In the genomic region with DNA sequence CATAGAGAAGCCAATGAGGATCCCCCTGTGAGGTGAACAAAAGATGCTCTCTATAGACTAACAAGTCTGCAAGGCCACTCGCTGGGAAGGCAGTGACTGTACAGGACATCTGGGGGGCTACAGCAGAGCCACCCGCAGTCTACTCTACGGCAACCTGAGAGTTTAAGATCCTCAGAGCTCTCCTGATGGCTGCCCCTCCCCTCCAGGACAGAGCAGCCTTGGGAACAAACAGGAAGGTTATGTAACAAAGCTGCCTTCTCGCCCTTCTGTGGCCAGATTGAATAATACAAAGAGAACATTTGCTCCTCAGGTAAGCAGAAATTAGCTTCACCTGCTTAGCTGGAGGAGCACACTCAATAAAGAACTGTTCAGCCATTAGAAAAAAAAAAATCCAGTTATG, we compare ENCODE assay signal across 24 mouse cellular contexts. TPM values are rescaled to one million over a fixed set of nuclear protein-coding genes. Genes with fewer than 3 reads are reported as not detected.
"Had no signal": no experiment of that assay in that cellular context is flagged by ENCODE, and none has a peak within 500 bp of the region (broad histone marks: within the 10 kb centered on the region; RNA-seq: fewer than 3 reads in every experiment).

No protein-coding gene starts in this region.

- H3K27ac ChIP-seq: kidney, embryonic 15.5 days; limb, embryonic 10.5 days; limb, embryonic 13.5 days; liver, embryonic 13.5 days; midbrain, embryonic 15.5 days; neural tube, embryonic 12.5 days; neural tube, embryonic 15.5 days; stomach, postnatal 0 days had no signal

- H3K4me3 ChIP-seq: kidney, embryonic 15.5 days; limb, embryonic 10.5 days; limb, embryonic 13.5 days; liver, embryonic 13.5 days; midbrain, embryonic 15.5 days; neural tube, embryonic 12.5 days; neural tube, embryonic 15.5 days had no signal

- ATAC-seq: midbrain, embryonic 15.5 days had no signal

- H3K4me1 ChIP-seq: kidney, embryonic 15.5 days; limb, embryonic 10.5 days; limb, embryonic 13.5 days; liver, embryonic 13.5 days; midbrain, embryonic 15.5 days; neural tube, embryonic 12.5 days; neural tube, embryonic 15.5 days had no signal

- DNase-seq: kidney, postnatal 10 days; kidney, postnatal 36 days; layer of hippocampus, postnatal 36 days; liver; liver, embryonic 13.5 days; lung, adult 2 months; lung, postnatal 14 days; lung, postnatal 4 days; right cerebral cortex, adult 18-20 months; right cerebral cortex, postnatal 14 days; right cerebral cortex, postnatal 4 days; thymus, adult 2 months; thymus, postnatal 25 days had no signal

- H3K36me3 ChIP-seq: kidney, embryonic 15.5 days; limb, embryonic 10.5 days; limb, embryonic 13.5 days; liver, embryonic 13.5 days; midbrain, embryonic 15.5 days; neural tube, embryonic 12.5 days; neural tube, embryonic 15.5 days had no signal

- H3K4me2 ChIP-seq: kidney, embryonic 15.5 days; limb, embryonic 13.5 days; liver, embryonic 13.5 days; midbrain, embryonic 11.5 days; midbrain, embryonic 15.5 days; neural tube, embryonic 12.5 days; neural tube, embryonic 15.5 days had no signal

- H3K9ac ChIP-seq: kidney, embryonic 15.5 days; limb, embryonic 13.5 days; liver, embryonic 13.5 days; midbrain, embryonic 15.5 days; neural tube, embryonic 12.5 days; neural tube, embryonic 15.5 days had no signal

- H3K9me3 ChIP-seq: kidney, embryonic 15.5 days; limb, embryonic 10.5 days; limb, embryonic 13.5 days; liver, embryonic 13.5 days; midbrain, embryonic 15.5 days; neural tube, embryonic 12.5 days; neural tube, embryonic 15.5 days had no signal

RNA-seq across cellular contexts. Expression of gene Gm17087, which starts 34.1 kb away (rescaled TPM):
- polyA plus RNA-seq: kidney, embryonic 15.5 days; limb, embryonic 10.5 days; limb, embryonic 13.5 days; liver, embryonic 13.5 days; liver, embryonic 16.5 days; lung, adult 2 months; lung, embryonic 16.5 days; midbrain, embryonic 11.5 days; midbrain, embryonic 15.5 days; neural tube, embryonic 12.5 days; neural tube, embryonic 15.5 days; stomach, embryonic 14.5 days; stomach, postnatal 0 days; thymus, adult 2 months had no signal
